Mouse (Mus musculus) heart, postnatal 36 days (tissue): ENCODE measurements around the gene Ttc33. TPM values are rescaled to one million over a fixed set of nuclear protein-coding genes. Genes with fewer than 3 reads are reported as not detected.

Source experiments
- total RNA-seq, 2 experiments: library from RNA; stranded (reverse); gene quantifications; 2 replicates each; pipeline ENCODE4 v1.2.3; 2021

The Ttc33 gene
- total RNA-seq, 2 experiments from 2014 or later, result 38.2 to 40.7 TPM

Other genes with a start within 250 kb of the Ttc33 start
- gene C7, start 121.8 kb upstream of the Ttc33 start, total RNA-seq, result 1 to 10 TPM; 1.6 to 5.7 TPM
- 1 to 10 TPM; 7.3 to 7.4 TPM for gene Card6, start 77.0 kb upstream of the Ttc33 start, total RNA-seq
- gene Rpl37, start 68.9 kb upstream of the Ttc33 start, total RNA-seq, result 100 to 1,000 TPM; 191 to 205 TPM
- 10 to 100 TPM; 12.9 to 16.2 TPM for gene Prkaa1, start 41.7 kb upstream of the Ttc33 start, total RNA-seq
- gene Ptger4, start 58.7 kb downstream of the Ttc33 start, total RNA-seq, result 1 to 10 TPM; 2.4 to 4.3 TPM